Mouse (Mus musculus) hindbrain, embryonic 10.5 days (tissue): ENCODE results near the gene Pex7. TPM values are rescaled to one million over a fixed set of nuclear protein-coding genes. Genes with fewer than 3 reads are reported as not detected.

Experiments used
- DNase-seq: peaks from one replicate; pipeline ENCODE4 v3.0.0-alpha.2; 2017; ENCODE audit warnings: low spot score
- H3K27ac ChIP-seq: fragments of 300-500 bp; sonication (generic); 2 replicates; pipeline ENCODE4 v1.5.1; 2016; ENCODE audit warnings: mild to moderate bottlenecking, moderate library complexity
- H3K27me3 ChIP-seq: fragments of 300-500 bp; sonication (generic); 2 replicates; pipeline ENCODE4 v1.6.1; 2016; ENCODE audit warnings: mild to moderate bottlenecking; ENCODE audit not compliant: poor library complexity, insufficient read depth, severe bottlenecking
- H3K36me3 ChIP-seq: fragments of 300-500 bp; sonication (generic); 2 replicates; pipeline ENCODE4 v1.6.1; 2016; ENCODE audit warnings: mild to moderate bottlenecking, moderate library complexity
- H3K4me1 ChIP-seq: fragments of 300-500 bp; sonication (generic); replicated peaks from 2 replicates; pipeline ENCODE4 v1.6.1; 2016; ENCODE audit warnings: mild to moderate bottlenecking
- H3K4me3 ChIP-seq: fragments of 300-500 bp; sonication (generic); 2 replicates; pipeline ENCODE4 v1.5.1; 2016; ENCODE audit warnings: mild to moderate bottlenecking, moderate library complexity
- H3K9me3 ChIP-seq: fragments of 300-500 bp; sonication (generic); 2 replicates; pipeline ENCODE4 v1.6.1; 2016; ENCODE audit warnings: mild to moderate bottlenecking, moderate library complexity
- WGBS: fragments of 180-500 bp; shearing (Covaris S2); methylation state at CpG from one replicate; pipeline ENCODE4 v1.1.7; 2016; 5-methylcytosine and 5-hydroxymethylcytosine counted together
- polyA plus RNA-seq: library from polyadenylated mRNA; unstranded; fragments of >200 nt; fragmentation: Nextera tagmentation; extraction: Ambion mirVana; gene quantifications from 2 replicates; pipeline ENCODE4 v1.2.1, GENCODE M21; 2016

The Pex7 gene
- polyA plus RNA-seq, result 31.7 and 33.0 TPM in 2 replicates

DNA sequence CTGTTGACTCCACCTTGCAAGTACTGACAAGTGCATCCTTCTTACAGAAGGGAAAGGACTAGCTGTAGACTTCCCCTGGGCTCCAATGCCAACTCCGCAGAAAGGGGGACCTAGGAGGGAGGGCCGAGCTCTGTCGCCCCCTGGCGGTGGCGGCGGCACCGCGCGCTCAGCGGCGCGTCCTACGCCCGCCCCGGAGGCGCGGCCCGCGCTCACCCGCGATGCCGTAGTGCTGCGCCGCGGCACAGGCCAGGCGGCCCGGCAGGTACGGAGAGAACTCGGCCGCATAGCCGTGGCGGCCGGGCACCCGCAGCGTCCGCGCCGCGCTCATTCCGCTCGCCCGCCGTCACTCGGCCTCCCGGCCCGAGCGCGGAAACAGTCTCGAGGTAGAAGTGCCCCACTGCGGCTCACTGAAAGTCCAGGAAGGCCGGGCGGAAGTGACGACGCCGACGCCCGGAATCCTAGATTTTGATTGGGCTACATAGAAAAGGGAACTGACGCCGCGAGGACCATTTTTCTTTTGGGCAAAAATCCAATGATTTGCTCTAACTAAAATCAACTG, at the start of gene Pex7:
TSS of gene Pex7 (minus strand) at position 444 of the 559 bp plus-strand sequence.
- WGBS, result under 1% methylated on average over 60 of the region's 60 CpGs
- peaks cover 5% of the 10 kb centered on the region; the same call in 1 of the 2 replicates for H3K4me1 ChIP-seq
- H3K27me3 ChIP-seq, result peaks cover 7% of the 10 kb centered on the region; the same call in 1 of the 2 replicates
- no peaks in the 10 kb centered on the region for H3K9me3 ChIP-seq
- peak within 1 kb of the TSS; percentile 80 for H3K4me3 ChIP-seq
- peak within 1 kb of the TSS; percentile 98 for H3K27ac ChIP-seq
- H3K36me3 ChIP-seq, result no peaks in the 10 kb centered on the region
- peak; percentile 94 for DNase-seq

DNA sequence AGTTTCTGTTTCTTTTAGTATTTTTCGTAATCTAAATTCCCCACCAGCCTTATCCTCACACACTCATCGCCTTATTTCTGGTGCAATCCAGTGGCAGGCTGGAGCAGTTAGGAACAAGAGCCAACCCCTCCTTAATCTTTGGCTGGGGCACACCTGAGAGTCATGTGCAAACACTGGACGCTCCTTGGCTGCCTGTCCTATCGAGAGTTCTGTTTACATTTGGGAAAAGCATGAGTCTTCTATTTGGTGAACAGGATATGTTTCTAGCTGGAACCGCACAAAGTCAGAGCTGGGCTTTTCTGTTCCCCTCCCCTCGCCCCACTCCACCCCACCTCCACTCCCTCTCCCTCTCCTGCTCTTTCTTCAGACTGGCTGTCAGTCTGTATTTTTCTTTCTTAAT, 49.3 kb upstream of the Pex7 start:
- H3K27ac ChIP-seq, result no peak overlapping the region
- H3K4me1 ChIP-seq, result no peaks in the 10 kb centered on the region; the same call in 1 of the 2 replicates
- no peaks in the 10 kb centered on the region for H3K36me3 ChIP-seq
- no peaks in the 10 kb centered on the region for H3K9me3 ChIP-seq
- H3K4me3 ChIP-seq, result no peak overlapping the region
- H3K27me3 ChIP-seq, result no peaks in the 10 kb centered on the region
- 80% methylated on average over 6 of the region's 6 CpGs for WGBS
- no peak for DNase-seq

DNA sequence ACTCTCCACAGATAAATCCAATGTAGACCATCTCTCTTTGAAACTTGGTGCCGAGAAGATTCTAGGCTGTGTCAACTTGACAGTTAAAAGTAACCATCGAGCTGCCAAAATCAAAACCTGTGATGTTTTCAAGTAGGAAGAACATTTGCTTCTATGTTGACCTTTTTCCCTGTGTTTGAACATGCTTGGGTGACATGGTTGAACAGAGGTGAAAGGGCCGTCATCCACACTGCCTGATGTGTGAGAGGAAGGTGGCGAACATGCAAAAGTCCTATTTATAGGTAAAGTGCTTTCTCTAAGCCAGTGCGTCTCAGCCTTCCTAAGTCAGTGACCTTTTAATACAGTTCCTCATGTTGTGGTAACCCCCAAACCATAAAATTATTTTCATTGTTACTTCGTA, 48.3 kb upstream of the Pex7 start:
- no peak for DNase-seq
- Histone ChIP-seq H3K27ac (no peak overlapping the region), H3K4me1 (no peaks in the 10 kb centered on the region; the same call in 1 of the 2 replicates), H3K9me3 (no peaks in the 10 kb centered on the region), H3K27me3 (no peaks in the 10 kb centered on the region), H3K36me3 (no peaks in the 10 kb centered on the region), H3K4me3 (no peak overlapping the region)
- WGBS, result 91% methylated on average over 6 of the region's 6 CpGs

DNA sequence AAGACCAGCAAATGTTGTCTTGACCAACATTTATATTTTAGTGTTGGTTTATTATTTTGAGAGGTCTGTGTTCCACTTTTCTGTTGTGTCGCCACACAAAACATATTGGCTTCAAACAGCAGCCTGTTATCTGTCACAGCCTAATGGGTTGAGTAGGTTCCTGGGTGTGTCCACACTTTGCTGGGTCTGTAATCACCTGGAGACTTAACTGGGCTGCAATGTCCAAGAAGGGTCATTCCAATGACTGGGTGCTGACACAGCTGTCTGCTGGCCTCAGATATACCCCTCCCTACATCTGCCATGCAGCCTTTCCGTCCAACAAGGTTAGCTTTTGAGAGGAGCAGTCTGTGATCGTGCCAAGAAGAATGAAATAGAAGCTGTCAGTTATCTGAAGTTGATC, 47.1 kb upstream of the Pex7 start:
- no peak for DNase-seq
- Histone ChIP-seq H3K27ac (no peak overlapping the region), H3K36me3 (no peaks in the 10 kb centered on the region), H3K27me3 (no peaks in the 10 kb centered on the region), H3K9me3 (no peaks in the 10 kb centered on the region), H3K4me1 (no peaks in the 10 kb centered on the region; the same call in 1 of the 2 replicates), H3K4me3 (no peak overlapping the region)
- WGBS, result 92% methylated on average over 3 of the region's 3 CpGs

DNA sequence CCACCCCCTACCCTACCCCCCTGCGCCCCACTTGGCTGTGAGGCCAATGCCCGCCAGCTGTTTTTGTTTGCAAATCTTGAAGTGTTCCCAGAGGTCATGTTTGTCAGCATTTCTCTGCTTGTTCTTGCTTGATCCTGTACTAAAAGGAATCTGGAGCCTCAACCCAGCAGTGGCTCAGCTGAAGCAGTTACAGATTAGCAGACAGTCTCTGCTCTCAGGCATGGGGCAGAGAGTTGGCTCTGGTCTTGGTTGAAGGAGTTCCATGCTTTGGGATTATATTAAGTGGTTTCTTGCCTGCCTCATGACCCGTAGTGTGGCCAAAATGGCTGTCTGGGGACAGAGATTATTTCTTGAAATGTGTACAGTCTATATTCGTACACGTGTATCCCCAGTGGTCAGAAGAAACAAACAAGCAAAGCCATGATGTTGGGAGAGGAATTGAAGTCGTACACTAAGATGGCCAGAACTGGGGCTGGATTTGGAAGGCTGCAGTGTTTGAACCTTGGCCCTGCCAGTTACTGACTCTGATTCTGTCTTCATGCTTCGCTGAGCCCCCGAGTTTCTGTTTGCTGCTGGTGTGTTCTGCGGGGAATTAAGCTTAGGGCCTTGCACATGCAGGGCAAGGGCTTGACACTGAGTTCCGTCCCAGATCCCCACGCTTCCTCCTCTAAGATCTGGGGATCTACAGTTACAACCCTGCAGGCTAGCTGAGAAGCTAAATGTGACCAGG, 45.7 kb upstream of the Pex7 start:
- no peak overlapping the region for H3K4me3 ChIP-seq
- no peak for DNase-seq
- no peak overlapping the region for H3K27ac ChIP-seq
- WGBS, result 83% methylated on average over 11 of the region's 11 CpGs
- H3K9me3 ChIP-seq, result no peaks in the 10 kb centered on the region
- H3K36me3 ChIP-seq, result no peaks in the 10 kb centered on the region
- no peaks in the 10 kb centered on the region; the same call in 1 of the 2 replicates for H3K4me1 ChIP-seq
- no peaks in the 10 kb centered on the region for H3K27me3 ChIP-seq

DNA sequence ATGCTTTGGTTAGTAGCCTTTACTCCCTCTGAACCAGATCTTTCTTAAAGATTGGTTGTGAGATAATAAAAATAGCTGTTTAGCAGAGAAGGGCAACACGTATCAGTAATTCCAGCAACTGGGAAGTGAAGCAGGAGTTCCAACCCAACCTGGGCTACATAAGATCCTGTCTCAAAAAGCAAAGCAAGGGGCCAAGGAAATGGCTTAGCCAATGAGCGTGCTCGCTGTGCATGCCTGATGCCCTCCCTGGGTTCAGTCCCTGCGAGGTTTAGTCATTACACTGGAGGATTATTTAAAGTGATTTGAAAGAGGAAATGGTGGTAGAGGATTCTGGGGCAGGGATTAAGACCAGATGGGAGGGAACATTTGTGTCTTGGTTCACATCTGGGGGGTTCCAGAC, 41.6 kb upstream of the Pex7 start:
- Histone ChIP-seq H3K27me3 (no peaks in the 10 kb centered on the region), H3K4me1 (no peaks in the 10 kb centered on the region), H3K4me3 (no peak overlapping the region), H3K9me3 (no peaks in the 10 kb centered on the region), H3K27ac (no peak overlapping the region), H3K36me3 (no peaks in the 10 kb centered on the region)
- 91% methylated on average over 4 of the region's 4 CpGs for WGBS
- no peak for DNase-seq

DNA sequence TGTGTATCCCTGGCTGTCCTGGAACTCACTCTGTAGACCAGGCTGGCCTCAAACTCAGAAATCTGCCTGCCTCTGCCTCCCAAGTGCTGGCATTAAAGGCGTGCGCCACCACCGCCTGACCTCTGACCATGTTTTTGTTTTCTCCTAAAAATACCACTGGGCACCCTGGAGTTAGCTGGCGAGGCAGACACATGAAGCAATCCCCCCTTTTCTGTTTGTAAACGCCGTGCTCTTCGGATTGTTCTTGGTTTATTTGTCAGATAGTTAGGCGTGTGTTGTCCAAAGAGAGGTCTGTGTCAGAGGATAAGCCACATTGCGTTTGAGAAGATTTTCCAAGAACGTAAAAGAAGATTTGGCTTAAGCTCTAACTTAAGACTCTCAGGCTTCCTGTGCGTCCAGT, 40.9 kb upstream of the Pex7 start:
- Histone ChIP-seq H3K27ac (no peak overlapping the region), H3K27me3 (no peaks in the 10 kb centered on the region), H3K4me1 (no peaks in the 10 kb centered on the region), H3K9me3 (no peaks in the 10 kb centered on the region), H3K4me3 (no peak overlapping the region), H3K36me3 (no peaks in the 10 kb centered on the region)
- WGBS, result 92% methylated on average over 11 of the region's 11 CpGs
- no peak for DNase-seq

DNA sequence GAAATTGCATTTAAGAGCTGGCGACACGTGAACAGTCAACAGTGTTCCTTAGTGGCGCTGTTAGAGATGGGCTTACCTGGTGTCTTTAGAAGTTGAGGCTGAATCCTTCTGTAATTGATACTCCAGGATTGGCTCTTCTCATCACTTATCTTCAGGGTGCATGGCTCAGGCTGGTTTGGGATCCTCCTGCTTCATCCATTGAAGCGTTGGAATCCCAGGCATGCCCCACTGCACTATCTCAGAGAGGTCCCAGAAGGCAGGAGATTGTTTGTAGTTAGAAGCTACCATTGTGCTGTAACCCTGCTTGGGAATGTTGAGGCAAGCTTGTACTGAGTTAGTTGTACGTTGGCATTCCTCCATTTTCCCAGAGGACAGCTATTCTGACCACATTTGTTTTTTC, 40.4 kb upstream of the Pex7 start:
- 95% methylated on average over 5 of the region's 5 CpGs for WGBS
- H3K36me3 ChIP-seq, result no peaks in the 10 kb centered on the region
- no peaks in the 10 kb centered on the region for H3K4me1 ChIP-seq
- no peak overlapping the region for H3K27ac ChIP-seq
- DNase-seq, result no peak
- H3K9me3 ChIP-seq, result no peaks in the 10 kb centered on the region
- H3K27me3 ChIP-seq, result no peaks in the 10 kb centered on the region
- H3K4me3 ChIP-seq, result no peak overlapping the region

DNA sequence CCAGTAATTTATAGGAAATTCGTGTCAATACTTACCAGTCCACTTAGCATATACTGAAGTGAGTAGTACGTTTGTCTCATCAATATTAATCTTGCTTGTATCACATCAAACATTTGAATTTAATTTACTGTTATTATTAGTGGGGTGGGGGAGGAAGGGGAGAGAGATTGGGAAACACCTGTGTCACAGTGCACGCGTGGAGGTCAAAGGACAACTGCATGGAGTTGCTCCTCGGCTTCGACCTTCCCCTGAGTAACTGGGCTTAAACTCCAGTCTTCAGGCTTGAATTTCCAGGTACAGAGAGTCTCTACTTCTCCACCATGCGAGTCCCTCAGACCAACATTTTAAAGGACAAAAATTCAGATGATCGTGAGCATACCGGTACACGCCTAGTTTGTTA, 40.0 kb upstream of the Pex7 start:
- Histone ChIP-seq H3K9me3 (no peaks in the 10 kb centered on the region), H3K4me1 (no peaks in the 10 kb centered on the region), H3K36me3 (no peaks in the 10 kb centered on the region), H3K4me3 (no peak overlapping the region), H3K27me3 (no peaks in the 10 kb centered on the region), H3K27ac (no peak overlapping the region)
- no peak for DNase-seq
- WGBS, result 91% methylated on average over 10 of the region's 10 CpGs

DNA sequence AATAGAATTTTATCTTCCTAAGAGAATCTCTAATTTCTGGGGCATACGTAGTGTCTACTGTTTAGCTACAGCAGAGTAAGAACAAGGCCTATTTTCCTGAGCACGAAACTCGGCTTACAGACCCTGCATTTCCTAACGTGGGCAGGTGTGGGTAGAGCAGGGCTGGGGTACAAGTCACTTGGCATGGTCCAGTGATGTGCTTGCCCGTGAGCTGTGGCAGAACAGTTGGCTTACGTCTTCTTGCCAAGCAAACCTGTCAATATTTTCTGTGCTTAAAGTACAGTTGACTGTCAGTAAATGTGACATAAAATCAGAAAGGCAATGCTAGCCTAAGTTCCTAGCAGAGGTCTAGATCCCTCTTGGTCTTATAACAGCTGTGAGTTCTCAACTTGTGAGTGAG, 39.2 kb upstream of the Pex7 start:
- Histone ChIP-seq H3K27me3 (no peaks in the 10 kb centered on the region), H3K36me3 (no peaks in the 10 kb centered on the region), H3K9me3 (no peaks in the 10 kb centered on the region), H3K4me3 (no peak overlapping the region), H3K4me1 (no peaks in the 10 kb centered on the region), H3K27ac (no peak overlapping the region)
- 89% methylated on average over 6 of the region's 6 CpGs for WGBS
- no peak for DNase-seq

DNA sequence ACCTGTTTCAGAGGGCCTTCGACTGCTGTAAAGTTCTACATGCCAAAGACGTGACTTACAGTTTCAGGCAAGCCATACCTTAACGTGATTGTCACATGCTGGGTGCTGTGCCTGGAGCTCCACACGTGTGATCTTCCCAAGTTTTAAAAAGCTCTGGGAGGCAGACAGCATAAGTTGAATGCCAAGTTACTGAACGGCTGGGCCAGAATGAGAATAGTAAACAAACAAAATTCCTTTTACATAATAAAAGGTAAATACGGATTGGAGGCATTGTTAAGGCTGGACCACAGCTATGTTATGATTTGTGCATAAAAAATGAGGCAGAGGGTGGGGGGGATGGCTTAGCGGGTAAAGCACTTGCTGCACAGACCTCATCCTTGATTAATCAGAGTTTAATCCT, 38.2 kb upstream of the Pex7 start:
- Histone ChIP-seq H3K36me3 (no peaks in the 10 kb centered on the region), H3K4me3 (no peak overlapping the region), H3K4me1 (no peaks in the 10 kb centered on the region), H3K27ac (no peak overlapping the region), H3K27me3 (no peaks in the 10 kb centered on the region), H3K9me3 (no peaks in the 10 kb centered on the region)
- no peak for DNase-seq
- WGBS, result 86% methylated on average over 7 of the region's 7 CpGs

DNA sequence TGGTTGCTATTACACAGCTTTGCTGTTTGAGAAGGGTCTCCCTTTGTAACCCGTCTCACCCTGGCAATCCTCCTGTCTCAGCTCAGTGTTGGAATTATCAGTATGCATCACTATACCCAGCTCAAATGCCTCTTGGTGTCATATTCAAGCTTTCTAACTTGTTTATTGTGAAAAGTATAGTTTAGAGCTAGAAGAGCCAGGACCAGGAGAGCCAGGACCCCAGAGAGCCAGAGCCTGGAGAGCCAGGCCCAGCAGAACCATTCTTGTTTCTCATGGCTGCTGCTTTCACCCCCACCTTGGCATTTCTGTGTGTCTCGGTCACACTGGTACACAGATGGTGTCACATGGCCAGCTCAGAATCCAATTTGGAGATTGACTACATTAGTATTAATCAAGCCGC, 35.1 kb upstream of the Pex7 start:
- 95% methylated on average over 3 of the region's 3 CpGs for WGBS
- no peaks in the 10 kb centered on the region for H3K9me3 ChIP-seq
- no peak overlapping the region for H3K27ac ChIP-seq
- no peak for DNase-seq
- H3K27me3 ChIP-seq, result 0 out of 2 replicates have a peak, but pooled peaks cover 3% of the 10 kb centered on the region
- H3K36me3 ChIP-seq, result no peaks in the 10 kb centered on the region
- H3K4me3 ChIP-seq, result no peak overlapping the region
- H3K4me1 ChIP-seq, result 0 out of 2 replicates have a peak, but pooled peaks cover 7% of the 10 kb centered on the region

DNA sequence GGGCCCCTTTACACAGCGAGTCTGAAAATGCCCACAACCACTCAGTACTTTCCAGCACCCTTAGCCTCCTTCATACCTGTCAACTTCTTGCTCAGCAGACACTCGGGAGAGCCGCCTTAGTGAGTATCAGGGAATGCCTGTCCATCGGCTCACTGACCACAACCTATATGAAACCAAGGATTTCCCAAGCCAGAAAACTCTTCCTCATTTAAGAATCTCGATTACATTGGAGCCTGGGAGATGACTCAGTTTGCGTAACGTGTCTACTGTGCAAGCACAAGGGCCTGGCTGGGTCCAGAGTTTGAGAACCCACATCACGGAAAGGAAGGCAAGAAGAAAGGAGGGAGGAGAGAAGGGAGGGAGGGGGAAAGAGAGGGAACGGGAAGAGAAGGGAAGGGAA, 34.4 kb upstream of the Pex7 start:
- H3K9me3 ChIP-seq, result no peaks in the 10 kb centered on the region
- no peak overlapping the region for H3K27ac ChIP-seq
- H3K4me3 ChIP-seq, result no peak overlapping the region
- DNase-seq, result no peak
- H3K36me3 ChIP-seq, result no peaks in the 10 kb centered on the region
- H3K27me3 ChIP-seq, result peaks cover 8% of the 10 kb centered on the region
- WGBS, result 87% methylated on average over 9 of the region's 9 CpGs
- H3K4me1 ChIP-seq, result peaks cover 13% of the 10 kb centered on the region
